Comparison of ENCODE assay signal across 24 mouse cellular contexts in the genomic region with DNA sequence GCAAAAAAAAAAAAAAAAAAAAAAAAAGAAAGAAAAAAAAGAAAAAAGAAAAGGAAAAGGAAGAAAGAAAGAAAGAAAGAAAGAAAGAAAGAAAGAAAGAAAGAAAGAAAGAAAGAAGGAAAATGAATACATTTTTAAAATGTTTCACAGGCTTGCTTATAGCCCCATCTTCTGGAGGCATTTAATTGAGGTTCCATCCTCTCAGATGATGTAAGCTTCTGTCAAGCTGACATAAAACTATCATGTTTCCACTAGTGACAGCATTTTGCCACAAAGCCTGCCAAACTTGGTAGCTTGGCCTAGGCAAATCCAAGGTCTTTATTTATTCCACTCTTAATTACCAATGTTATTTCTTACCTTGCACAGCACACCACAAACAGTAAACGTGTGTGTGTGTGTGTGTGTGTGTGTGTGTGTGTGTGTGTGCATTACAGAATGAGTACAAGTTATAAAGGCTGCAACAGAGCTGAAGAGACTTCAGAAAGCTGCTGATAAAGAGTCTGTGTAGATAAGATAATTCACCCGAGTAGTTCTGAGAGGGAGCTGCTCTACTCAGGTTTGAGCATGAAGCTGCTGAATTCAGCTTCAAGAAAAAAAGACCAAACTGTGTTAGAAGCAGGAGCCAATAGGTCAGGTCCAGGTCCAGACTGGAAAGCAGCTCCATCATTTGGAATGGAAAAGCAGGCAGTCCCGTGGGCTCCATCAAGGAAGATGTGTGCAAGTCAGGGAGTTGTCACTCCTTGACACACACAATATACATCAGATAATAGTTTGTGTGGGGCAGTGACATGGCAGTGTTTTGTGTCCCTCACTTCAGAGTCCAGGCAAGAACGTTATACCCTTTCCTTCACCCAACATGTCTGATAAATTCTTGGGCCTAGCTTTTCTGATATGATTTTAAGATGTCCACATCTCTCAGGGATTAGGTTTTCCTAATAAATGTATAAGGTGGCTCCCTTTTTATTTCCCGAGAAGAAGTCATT.
DNase-seq lines count a peak whose midpoint lies in the region; ATAC-seq and TF ChIP-seq lines count a peak whose summit lies in the region.
"Had no signal": no experiment of that assay in that cellular context is flagged by ENCODE, and none has a peak within 500 bp of the region (broad histone marks: within the 10 kb centered on the region; RNA-seq: fewer than 3 reads in every experiment).

No protein-coding gene starts in this region.

- no peaks in the 10 kb centered on the region for H3K36me3 ChIP-seq in liver, embryonic 14.5 days (replicated peaks; ENCODE audit: control insufficient read depth, insufficient read depth, low read depth)
- no peaks in the 10 kb centered on the region for H3K36me3 ChIP-seq in stomach, postnatal 0 days (ENCODE audit: control insufficient read depth, insufficient read depth, low read length)
- H3K36me3 ChIP-seq: limb, embryonic 15.5 days; neural tube, embryonic 15.5 days had no signal

- H3K4me2 ChIP-seq in liver, embryonic 14.5 days (ENCODE audit: low read depth) = peak overlapping the region; percentile 17; the same call in 1 of the 2 replicates
- no peak overlapping the region for H3K4me2 ChIP-seq in stomach, postnatal 0 days (replicated peaks; ENCODE audit: low read depth)
- H3K4me2 ChIP-seq: limb, embryonic 15.5 days; neural tube, embryonic 15.5 days had no signal

- H3K9me3 ChIP-seq in liver, embryonic 14.5 days (ENCODE audit: control insufficient read depth, low read length) = no peaks in the 10 kb centered on the region
- H3K9me3 ChIP-seq in stomach, postnatal 0 days (ENCODE audit: control insufficient read depth, low read length) = no peaks in the 10 kb centered on the region
- H3K9me3 ChIP-seq: limb, embryonic 15.5 days; neural tube, embryonic 15.5 days had no signal

- TF ChIP-seq EP300 in liver, embryonic 14.5 days (IDR thresholded peaks at IDR 0.05; ENCODE audit: low read depth) = peak; percentile 66
- TF ChIP-seq EP300 in stomach, postnatal 0 days (optimal IDR thresholded peaks at IDR 0.05) = no peak

- H3K4me3 ChIP-seq in left cerebral cortex, adult 2 months = no peak overlapping the region
- H3K4me3 ChIP-seq in liver, embryonic 14.5 days (ENCODE audit: insufficient read depth in 1 of 2, low read depth in 2 of 2, low read length in 2 of 2) = no peak overlapping the region
- no peak overlapping the region for H3K4me3 ChIP-seq in stomach, postnatal 0 days (ENCODE audit: low read depth, low read length)
- H3K4me3 ChIP-seq: erythroblast, embryonic 14.5 days; limb, embryonic 15.5 days; neural tube, embryonic 15.5 days had no signal

- H3K9ac ChIP-seq in liver, embryonic 14.5 days (replicated peaks) = no peak overlapping the region
- no peak overlapping the region for H3K9ac ChIP-seq in stomach, postnatal 0 days (ENCODE audit: low read length)
- H3K9ac ChIP-seq: limb, embryonic 15.5 days; neural tube, embryonic 15.5 days had no signal

- H3K4me1 ChIP-seq in liver, embryonic 14.5 days (replicated peaks; ENCODE audit: control insufficient read depth in 2 of 2, insufficient read depth in 2 of 2, low read length in 1 of 2) = peaks cover 2 to 17% of the 10 kb centered on the region in 2 experiments; a peak in 2 of 4 replicates
- H3K4me1 ChIP-seq in stomach, postnatal 0 days (replicated peaks; ENCODE audit: control insufficient read depth, insufficient read depth) = no peaks in the 10 kb centered on the region
- H3K4me1 ChIP-seq: limb, embryonic 15.5 days; neural tube, embryonic 15.5 days had no signal

- 20% methylated on average over 5 of the region's 5 CpGs for WGBS in liver, embryonic 14.5 days (ENCODE audit: insufficient replicate concordance)
- WGBS in stomach, postnatal 0 days = 46% methylated on average over 5 of the region's 5 CpGs

- no peak for DNase-seq in left cerebral cortex, adult 2 months (ENCODE audit: extremely low spot score in 1 of 2, low spot score in 2 of 2)
- no peak for DNase-seq in left cerebral cortex, postnatal 14 days (ENCODE audit: low spot score in 2 of 2)
- DNase-seq in adipocyte (ENCODE audit: low spot score) = peak; percentile 28
- peak; percentile 38 to 55 (median 50) for DNase-seq in liver, embryonic 14.5 days (ENCODE audit: low read depth in 3 of 3, low spot score in 3 of 3)
- no peak for DNase-seq in stomach, postnatal 0 days (ENCODE audit: low spot score)
- no peak for DNase-seq in heart, postnatal 25 days (ENCODE audit: low spot score)
- DNase-seq in cerebellum, adult 8-10 months = no peak
- no peak for DNase-seq in embryo, embryonic 10.5 days (ENCODE audit: low spot score)
- DNase-seq: adrenal gland, postnatal 10 days; B cell, adult 2 months; cerebellum, adult 11 months; gastrocnemius, postnatal 36 days; kidney, adult 8-10 months; kidney, postnatal 25 days; layer of hippocampus, postnatal 36 days; midbrain, embryonic 14.5 days; right cerebral cortex, postnatal 14 days; spleen, adult 18-20 months had no signal

- no peaks in the 10 kb centered on the region for H3K27me3 ChIP-seq in liver, embryonic 14.5 days (ENCODE audit: control insufficient read depth, insufficient read depth, low read length)
- H3K27me3 ChIP-seq in stomach, postnatal 0 days (ENCODE audit: control insufficient read depth, insufficient read depth, low read length) = no peaks in the 10 kb centered on the region
- H3K27me3 ChIP-seq: neural tube, embryonic 15.5 days had no signal

- intact Hi-C loops in left cerebral cortex, adult 2 months (cut with DNase I) = no loop called here
- intact Hi-C loops in left cerebral cortex, postnatal 14 days (cut with DNase I) = loop anchor here (10.0 kb wide), 1 partner anchor 102 kb away; no protein-coding TSS in a partner anchor
- intact Hi-C loops in heart, postnatal 25 days (cut with DNase I) = no loop called here

- no peak overlapping the region for H3K27ac ChIP-seq in left cerebral cortex, adult 2 months
- peak overlapping the region; percentile 37 for H3K27ac ChIP-seq in liver, embryonic 14.5 days
- no peak overlapping the region for H3K27ac ChIP-seq in stomach, postnatal 0 days (replicated peaks)
- H3K27ac ChIP-seq: limb, embryonic 15.5 days; neural tube, embryonic 15.5 days had no signal

- peak; percentile 11; the same call in 1 of the 2 replicates for TF ChIP-seq CTCF in left cerebral cortex, adult 2 months (IDR thresholded peaks at IDR 0.05)
- TF ChIP-seq CTCF in liver, embryonic 14.5 days (IDR thresholded peaks at IDR 0.05; ENCODE audit: low read depth) = peak; percentile 14; the same call in 1 of the 2 replicates
- TF ChIP-seq CTCF in stomach, postnatal 0 days (IDR thresholded peaks at IDR 0.05; ENCODE audit: low read depth) = 0 out of 2 replicates have a peak, but pooled peaks have one; percentile 16

- ATAC-seq in liver, embryonic 14.5 days (ENCODE audit: insufficient read depth) = peak; percentile 94
- no peak for ATAC-seq in stomach, postnatal 0 days (ENCODE audit: low FRiP score, low TSS enrichment)
- ATAC-seq: forebrain, embryonic 16.5 days; lung, postnatal 0 days; Patski had no signal

Comparison
In these comparisons a context has a peak if more than half of its experiments do, and no peak if none do; other contexts are left out.
1. DNase-seq: peak in adipocyte (single experiment) and liver, embryonic 14.5 days (3 of 3); none in left cerebral cortex, adult 2 months (0 of 2), left cerebral cortex, postnatal 14 days (0 of 2), stomach, postnatal 0 days (single experiment), heart, postnatal 25 days (single experiment), cerebellum, adult 8-10 months (single experiment) and embryo, embryonic 10.5 days (single experiment).
2. Peak in every context shown above with its lines, with median percentiles within 50 percentile points of each other: CTCF ChIP-seq.